ENCODE assay signal across 25 mouse cellular contexts in genomic region chr13:76690697-76691096, GRCm38 (mm10).
"Had no signal": no experiment of that assay in that cellular context is flagged by ENCODE, and none has a peak within 500 bp of the region (broad histone marks: within the 10 kb centered on the region; RNA-seq: fewer than 3 reads in every experiment).

No protein-coding gene starts in this region.

- H3K4me3 ChIP-seq: embryonic facial prominence, embryonic 10.5 days; embryonic facial prominence, embryonic 12.5 days; embryonic facial prominence, embryonic 13.5 days; embryonic facial prominence, embryonic 15.5 days; erythroblast, embryonic 14.5 days; forebrain, embryonic 10.5 days; forebrain, embryonic 12.5 days; forebrain, embryonic 13.5 days; forebrain, embryonic 15.5 days; gastrocnemius, adult 2 months; heart, adult 2 months; heart, embryonic 10.5 days had no signal

- H3K9me3 ChIP-seq: embryonic facial prominence, embryonic 10.5 days; embryonic facial prominence, embryonic 12.5 days; embryonic facial prominence, embryonic 13.5 days; embryonic facial prominence, embryonic 15.5 days; forebrain, embryonic 10.5 days; forebrain, embryonic 12.5 days; forebrain, embryonic 13.5 days; forebrain, embryonic 15.5 days; heart, embryonic 10.5 days had no signal

- H3K27me3 ChIP-seq: embryonic facial prominence, embryonic 12.5 days; embryonic facial prominence, embryonic 13.5 days; embryonic facial prominence, embryonic 15.5 days; forebrain, embryonic 12.5 days; forebrain, embryonic 13.5 days; forebrain, embryonic 15.5 days had no signal

- DNase-seq: cerebellum, adult 9-11 months; cerebellum, postnatal 10 days; cerebellum, postnatal 14 days; cerebellum, postnatal 25 days; cerebellum, postnatal 36 days; embryo, embryonic 11 days; forebrain, postnatal 0 days; gastrocnemius, adult 2 months; gastrocnemius, postnatal 10 days; gastrocnemius, postnatal 14 days; gastrocnemius, postnatal 25 days; gastrocnemius, postnatal 36 days; heart, adult 11 months; heart, adult 18-20 months; heart, adult 2 months had no signal

- H3K36me3 ChIP-seq: embryonic facial prominence, embryonic 10.5 days; embryonic facial prominence, embryonic 12.5 days; embryonic facial prominence, embryonic 13.5 days; embryonic facial prominence, embryonic 15.5 days; forebrain, embryonic 10.5 days; forebrain, embryonic 12.5 days; forebrain, embryonic 15.5 days; heart, embryonic 10.5 days had no signal

- H3K4me2 ChIP-seq: embryonic facial prominence, embryonic 12.5 days; embryonic facial prominence, embryonic 13.5 days; embryonic facial prominence, embryonic 15.5 days; forebrain, embryonic 12.5 days; forebrain, embryonic 13.5 days; forebrain, embryonic 15.5 days had no signal

- H3K27ac ChIP-seq: embryonic facial prominence, embryonic 10.5 days; embryonic facial prominence, embryonic 12.5 days; embryonic facial prominence, embryonic 13.5 days; embryonic facial prominence, embryonic 15.5 days; forebrain, embryonic 10.5 days; forebrain, embryonic 12.5 days; forebrain, embryonic 13.5 days; forebrain, embryonic 15.5 days; gastrocnemius, adult 2 months; heart, adult 2 months; heart, embryonic 10.5 days had no signal

- H3K9ac ChIP-seq: embryonic facial prominence, embryonic 12.5 days; embryonic facial prominence, embryonic 13.5 days; embryonic facial prominence, embryonic 15.5 days; forebrain, embryonic 12.5 days; forebrain, embryonic 13.5 days; forebrain, embryonic 15.5 days; forebrain, postnatal 0 days had no signal

- H3K4me1 ChIP-seq: embryonic facial prominence, embryonic 10.5 days; embryonic facial prominence, embryonic 12.5 days; embryonic facial prominence, embryonic 13.5 days; embryonic facial prominence, embryonic 15.5 days; forebrain, embryonic 10.5 days; forebrain, embryonic 12.5 days; forebrain, embryonic 13.5 days; forebrain, embryonic 15.5 days; heart, embryonic 10.5 days had no signal
